Mouse (Mus musculus) adrenal gland, adult 18-20 months (tissue): ENCODE measurements around the gene Prpsap1. TPM values are rescaled to one million over a fixed set of nuclear protein-coding genes. Genes with fewer than 3 reads are reported as not detected.
"Not testable (repeated sequence)": the region's sequence is repeated elsewhere in the genome, so short reads cannot be mapped to it uniquely, and the experiment has no call there.

ENCODE experiments used
- DNase-seq, 2 experiments: peaks; one replicate each; pipeline ENCODE4 v3.0.0; 2021 to 2022; ENCODE audit warnings: low spot score in 2 of 2
- total RNA-seq, 2 experiments: library from RNA; stranded (reverse); gene quantifications; 1 replicate in 1 of 2; 2 replicates in 1 of 2; pipeline ENCODE4 v1.2.3; 2021

Prpsap1 gene
- total RNA-seq, 2 experiments from 2014 or later = 67.7 to 102 TPM

DNA sequence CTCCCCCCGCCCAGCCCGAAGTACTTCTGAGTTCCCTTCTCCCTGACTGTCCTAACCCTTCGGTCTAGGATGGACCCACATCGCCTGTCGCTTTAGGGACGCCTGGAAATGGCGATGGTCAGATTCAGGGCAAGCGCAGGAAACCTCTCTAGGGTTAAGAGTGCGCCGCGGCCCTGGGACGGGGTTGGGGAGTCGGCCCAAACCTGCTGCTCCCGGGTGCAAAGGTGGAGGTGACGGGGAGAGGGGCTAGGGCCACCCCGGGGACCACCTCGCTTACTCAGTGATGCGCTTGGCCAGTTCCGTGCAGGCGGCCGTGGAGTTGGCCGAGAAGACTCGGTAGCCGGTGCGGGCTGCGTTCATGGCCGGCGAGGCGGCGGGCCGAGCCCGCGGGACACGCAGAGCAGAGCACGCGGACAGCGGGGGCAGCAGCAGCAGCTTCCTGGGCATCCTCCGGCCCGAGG lies 4.2 kb downstream of the Prpsap1 start:
- DNase-seq = peak in 1 of 2 experiments; percentile 32

GRCm38 (mm10) chr11:116488693-116489375 lies 5.2 kb downstream of the Prpsap1 start:
- DNase-seq = no peak

GRCm38 (mm10) chr11:116488207-116488606 lies 5.8 kb downstream of the Prpsap1 start:
- DNase-seq = no peak

GRCm38 (mm10) chr11:116484261-116484660 lies 9.7 kb downstream of the Prpsap1 start:
- no peak for DNase-seq

- no peak for DNase-seq
Observed at GRCm38 (mm10) chr11:116481776-116482175, 12.2 kb downstream of the Prpsap1 start.

DNA sequence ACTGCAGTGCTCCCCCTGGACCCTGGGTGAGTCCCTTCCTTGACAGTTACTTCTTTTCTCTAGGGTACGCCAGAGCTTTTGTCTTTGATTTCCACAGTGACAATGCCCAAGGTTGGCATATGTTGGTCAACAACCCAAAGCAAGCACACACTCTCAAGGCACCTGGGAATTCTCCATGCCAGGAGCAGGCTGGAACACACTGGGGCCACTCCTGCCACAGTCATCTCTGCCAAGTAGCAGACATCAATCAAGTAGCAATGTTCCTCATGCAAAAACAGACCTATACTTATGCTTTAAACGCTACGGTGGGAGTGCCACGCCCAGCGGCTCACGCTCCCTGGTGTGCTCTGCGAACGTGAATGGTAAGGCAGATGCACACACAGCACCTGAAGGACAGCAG lies 13.0 kb downstream of the Prpsap1 start:
- no peak for DNase-seq

DNA sequence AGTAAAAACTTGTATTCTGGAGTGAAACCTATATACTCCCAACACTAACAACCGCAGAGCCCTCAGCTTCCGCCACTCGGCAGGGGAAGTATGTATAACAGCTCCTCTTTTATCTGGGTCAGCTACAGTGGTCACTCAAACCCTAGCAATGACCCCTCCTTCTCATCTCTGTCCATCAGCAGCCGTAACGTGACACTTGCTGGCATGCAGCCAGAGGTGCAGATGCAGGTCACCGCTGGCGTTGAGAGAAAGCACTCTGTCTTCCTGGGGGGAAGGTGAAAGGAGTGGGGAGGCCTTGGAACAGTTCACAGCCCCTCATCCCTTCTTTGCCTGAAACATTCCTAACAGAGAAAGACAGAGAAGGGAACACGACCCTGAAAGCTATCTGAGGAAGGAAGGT lies 14.2 kb downstream of the Prpsap1 start:
- DNase-seq = no peak

DNA sequence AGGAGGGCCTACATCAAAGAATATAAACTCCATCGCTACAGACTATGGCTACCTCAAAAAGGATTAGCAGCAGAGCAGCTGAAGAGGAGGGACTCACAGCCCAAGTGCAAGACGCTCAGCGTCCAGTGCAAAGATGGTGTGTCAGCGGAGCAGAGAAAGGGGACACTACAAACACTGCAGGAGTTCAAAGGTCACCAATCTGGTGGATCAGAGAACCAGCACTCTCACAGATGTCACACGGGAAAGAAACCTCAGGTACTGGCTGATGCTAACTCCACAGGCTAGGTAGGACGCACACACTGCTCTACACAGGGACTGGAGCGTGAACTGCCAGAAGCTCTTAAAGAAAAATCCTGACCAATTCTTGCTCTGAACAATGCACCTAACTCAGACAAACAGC lies 15.0 kb downstream of the Prpsap1 start:
- no peak for DNase-seq

GRCm38 (mm10) chr11:116477160-116477759 lies 16.7 kb downstream of the Prpsap1 start:
- DNase-seq = no peak

DNA sequence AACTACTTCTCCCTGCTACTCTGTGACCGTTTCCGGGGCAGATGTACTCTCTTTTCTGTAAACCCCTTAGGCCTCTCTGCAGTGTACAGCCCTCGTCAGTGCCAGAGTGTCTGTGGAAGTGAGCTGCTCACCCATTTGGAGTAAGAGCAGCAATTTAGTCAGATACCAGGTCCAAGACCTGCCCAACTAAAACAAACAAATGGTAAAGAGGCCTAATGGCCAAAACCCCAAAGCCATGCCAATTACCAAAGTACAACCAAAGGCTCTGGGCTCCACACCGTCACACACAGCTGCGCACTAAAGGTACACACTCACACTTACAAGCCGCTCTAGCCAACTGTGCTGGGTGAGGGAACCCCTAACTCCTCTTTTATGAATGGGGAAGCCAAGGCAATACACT lies 17.3 kb downstream of the Prpsap1 start:
- no peak for DNase-seq

DNA sequence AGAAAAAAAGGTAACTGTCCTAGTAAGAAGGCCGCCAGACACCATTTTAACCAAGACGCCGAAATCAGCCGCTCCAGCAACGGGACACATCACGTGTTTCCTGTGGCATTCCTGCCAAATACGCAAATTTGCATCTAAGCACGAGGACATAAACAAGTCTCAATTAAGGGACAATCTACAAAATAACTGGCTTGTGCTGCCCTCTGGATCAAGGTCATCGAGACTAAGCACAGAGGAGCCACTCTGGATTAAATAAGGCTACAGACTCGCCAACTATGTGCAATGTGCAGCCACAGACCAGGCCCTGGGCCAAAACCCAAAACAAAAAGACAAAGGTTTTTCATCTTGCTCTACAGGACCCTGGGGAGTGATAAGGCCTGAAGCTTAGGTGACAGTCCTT lies 18.0 kb downstream of the Prpsap1 start:
- DNase-seq = no peak

DNA sequence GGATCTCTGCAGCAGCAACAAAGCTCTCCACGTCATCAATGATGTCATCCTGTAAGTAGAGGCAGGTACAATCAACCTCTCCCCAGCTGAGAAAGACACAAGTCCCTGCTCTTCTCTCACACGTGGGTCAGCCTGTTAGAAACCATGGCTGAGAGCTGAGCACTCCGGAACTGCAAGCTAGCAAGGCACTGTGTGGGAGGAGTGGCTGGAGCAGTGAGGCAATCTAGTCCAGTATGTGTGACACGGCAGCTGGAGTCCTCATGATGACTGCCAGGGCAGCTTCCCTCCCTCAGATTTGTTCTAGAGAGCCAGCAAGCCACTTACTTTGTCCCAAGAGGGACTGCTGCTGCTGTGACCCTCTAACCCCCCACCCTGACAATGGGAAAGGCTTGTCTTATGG lies 21.7 kb downstream of the Prpsap1 start:
- no peak for DNase-seq

DNA sequence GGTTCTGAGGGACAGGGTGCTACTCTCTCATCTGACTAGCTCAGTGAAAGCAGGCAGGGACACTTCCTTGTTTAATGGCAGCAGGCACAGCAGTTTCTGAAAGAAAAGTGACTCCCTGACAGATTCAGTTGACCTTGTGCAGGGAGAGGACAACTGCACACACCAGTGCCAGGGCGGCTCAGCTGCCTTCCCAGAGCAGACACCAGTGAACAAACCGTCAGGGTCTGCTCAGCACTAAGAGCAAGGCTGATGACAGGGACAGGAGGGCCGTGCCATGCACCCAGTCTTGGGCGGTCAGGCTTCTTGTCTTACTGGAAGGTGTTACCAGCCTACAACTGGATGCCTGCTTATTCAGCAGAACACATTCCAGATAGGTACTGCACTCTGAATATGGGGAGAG lies 23.1 kb downstream of the Prpsap1 start:
- DNase-seq = no peak

- no peak for DNase-seq
Observed at GRCm38 (mm10) chr11:116470249-116470648, 23.8 kb downstream of the Prpsap1 start.

DNA sequence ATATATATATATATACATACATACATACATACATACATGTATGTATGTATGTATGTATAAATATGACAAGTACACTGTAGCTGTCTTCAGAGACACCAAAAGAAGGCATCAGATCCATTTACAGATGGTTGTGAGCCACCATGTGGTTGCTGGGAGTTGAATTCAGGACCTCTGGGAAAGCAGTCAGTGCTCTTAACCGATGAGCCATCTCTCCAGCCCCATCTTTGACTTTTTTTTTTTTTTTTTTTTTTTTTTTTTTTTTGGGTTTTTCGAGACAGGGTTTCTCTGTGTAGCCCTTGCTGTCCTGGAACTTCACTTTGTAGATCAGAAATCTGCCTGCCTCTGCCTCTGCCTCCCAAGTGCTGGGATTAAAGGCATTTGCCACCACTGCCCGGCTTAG lies 25.7 kb downstream of the Prpsap1 start:
- not testable (repeated sequence) for DNase-seq

- DNase-seq = no peak
Observed at GRCm38 (mm10) chr11:116466141-116466540, 27.9 kb downstream of the Prpsap1 start, which contains the start of gene Qrich2. TSS of gene Qrich2 (minus strand) at chr11:116466241.

GRCm38 (mm10) chr11:116463833-116464232 lies 30.2 kb downstream of the Prpsap1 start:
- DNase-seq = peak; percentile 85 to 90

DNA sequence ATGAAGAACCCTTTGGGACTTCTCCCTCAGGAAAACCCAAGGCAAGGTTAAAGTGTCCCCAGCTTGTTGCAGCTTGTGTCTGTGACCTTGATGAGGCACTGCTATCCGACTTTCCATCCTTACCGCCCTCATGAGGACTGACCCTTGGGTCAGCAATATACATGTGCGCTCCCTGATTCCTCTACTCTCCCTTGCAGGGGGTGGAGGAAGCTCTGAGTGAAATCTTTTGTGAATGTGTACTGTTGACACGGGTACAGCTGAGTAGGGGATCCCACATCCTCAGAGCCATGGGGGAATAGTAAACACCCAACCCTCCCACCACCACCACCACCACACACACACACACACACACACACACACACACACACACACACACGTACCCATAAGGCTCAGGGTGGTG lies 30.7 kb downstream of the Prpsap1 start:
- DNase-seq = no peak

GRCm38 (mm10) chr11:116459786-116460185 lies 34.2 kb downstream of the Prpsap1 start:
- no peak for DNase-seq

DNA sequence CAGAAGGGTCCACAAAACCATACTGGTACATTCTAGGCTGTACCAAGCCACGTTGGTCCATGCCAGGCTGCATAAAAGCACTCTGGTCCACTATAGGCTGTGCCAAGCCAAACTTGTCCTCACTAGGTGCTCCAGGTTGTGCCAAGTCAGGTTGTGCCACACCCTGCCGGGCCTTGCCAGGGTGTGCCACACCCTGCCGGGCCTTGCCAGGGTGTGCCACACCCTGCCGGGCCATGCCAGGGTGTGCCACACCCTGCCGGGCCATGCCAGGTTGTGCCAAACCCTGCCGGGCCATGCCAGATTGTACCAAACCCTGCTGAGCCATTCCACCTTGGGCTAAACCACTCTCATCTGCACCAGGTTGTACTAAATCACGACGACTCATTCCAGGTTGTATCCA lies 37.8 kb downstream of the Prpsap1 start:
- DNase-seq = no peak

GRCm38 (mm10) chr11:116453889-116454288 lies 40.1 kb downstream of the Prpsap1 start:
- DNase-seq = no peak

DNA sequence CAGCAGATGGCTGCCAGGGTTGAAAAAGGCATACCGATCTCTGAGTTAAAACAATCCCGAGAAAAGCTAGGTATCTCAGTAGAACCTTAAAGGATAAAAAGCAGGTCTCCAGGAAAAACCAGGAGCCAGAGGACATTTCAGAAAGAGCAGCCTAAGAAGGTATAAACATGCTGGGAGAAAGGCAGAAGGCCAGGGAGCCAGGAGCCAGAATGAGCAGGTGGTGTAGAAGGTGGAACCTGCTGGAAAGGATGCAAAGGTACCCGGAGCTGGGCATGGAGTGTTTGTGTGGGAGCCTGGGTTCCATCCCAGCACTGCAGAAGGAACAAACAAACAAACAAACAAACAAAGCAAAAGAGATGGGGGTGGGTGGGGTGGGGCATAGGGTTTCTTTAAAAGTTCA lies 44.7 kb downstream of the Prpsap1 start:
- DNase-seq = no peak

DNA sequence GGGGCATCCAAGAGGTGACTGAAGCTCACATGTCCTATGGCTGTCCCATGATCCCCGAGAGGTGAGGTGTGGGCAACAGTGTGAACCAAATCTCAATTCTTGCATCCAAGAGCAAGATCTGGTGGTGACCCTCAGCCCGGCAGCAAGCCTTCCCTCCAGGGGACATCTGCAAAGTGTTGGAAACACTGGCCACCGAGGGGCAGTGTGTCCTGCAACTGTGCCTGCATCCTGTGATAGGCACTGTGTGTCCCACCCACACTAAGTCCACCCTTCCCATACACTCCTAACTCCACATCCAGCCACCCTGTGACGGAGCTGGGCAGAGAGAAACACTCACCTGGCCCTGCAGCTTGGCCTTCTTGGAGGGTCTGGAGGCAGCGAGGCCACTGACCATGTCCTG lies 46.2 kb downstream of the Prpsap1 start:
- DNase-seq = no peak
